Mouse (Mus musculus) right cerebral cortex, adult 18-20 months (tissue): ENCODE measurements around the gene Ola1.

Experiments used
- DNase-seq: peaks from one replicate; pipeline ENCODE4 v3.0.0; 2022; ENCODE audit warnings: mixed read lengths

Gene Ola1

GRCm38 (mm10) chr2:73060259-73060585, 158.5 kb downstream of the Ola1 start:
- DNase-seq = no peak

GRCm38 (mm10) chr2:73059550-73060258, 159.0 kb downstream of the Ola1 start:
- DNase-seq = no peak

- no peak for DNase-seq
These were observed 160.4 kb downstream of the Ola1 start for GRCm38 (mm10) chr2:73058344-73058743.

- DNase-seq = no peak
These were observed 161.1 kb downstream of the Ola1 start for GRCm38 (mm10) chr2:73057589-73057988.

GRCm38 (mm10) chr2:73056090-73056956, 162.4 kb downstream of the Ola1 start:
- no peak for DNase-seq

GRCm38 (mm10) chr2:73053791-73054490, 164.8 kb downstream of the Ola1 start:
- no peak for DNase-seq

- no peak for DNase-seq
These were observed 168.3 kb downstream of the Ola1 start for GRCm38 (mm10) chr2:73050401-73050800.

GRCm38 (mm10) chr2:73049977-73050376, 168.7 kb downstream of the Ola1 start:
- DNase-seq = no peak

- no peak for DNase-seq
These were observed 169.6 kb downstream of the Ola1 start for GRCm38 (mm10) chr2:73049001-73049684.

- DNase-seq = no peak
These were observed 171.5 kb downstream of the Ola1 start for GRCm38 (mm10) chr2:73047061-73047741.

- DNase-seq = no peak
These were observed 172.1 kb downstream of the Ola1 start for GRCm38 (mm10) chr2:73046576-73046975.

GRCm38 (mm10) chr2:73045505-73045904, 173.2 kb downstream of the Ola1 start:
- no peak for DNase-seq
